Mouse (Mus musculus) T-cell, adult 2 months (primary cell): ENCODE data around the gene Ttc23.

Experiments used
- DNase-seq: peaks from one replicate; pipeline ENCODE4 v3.0.0; 2022; ENCODE audit warnings: low spot score

Ttc23 gene

DNA sequence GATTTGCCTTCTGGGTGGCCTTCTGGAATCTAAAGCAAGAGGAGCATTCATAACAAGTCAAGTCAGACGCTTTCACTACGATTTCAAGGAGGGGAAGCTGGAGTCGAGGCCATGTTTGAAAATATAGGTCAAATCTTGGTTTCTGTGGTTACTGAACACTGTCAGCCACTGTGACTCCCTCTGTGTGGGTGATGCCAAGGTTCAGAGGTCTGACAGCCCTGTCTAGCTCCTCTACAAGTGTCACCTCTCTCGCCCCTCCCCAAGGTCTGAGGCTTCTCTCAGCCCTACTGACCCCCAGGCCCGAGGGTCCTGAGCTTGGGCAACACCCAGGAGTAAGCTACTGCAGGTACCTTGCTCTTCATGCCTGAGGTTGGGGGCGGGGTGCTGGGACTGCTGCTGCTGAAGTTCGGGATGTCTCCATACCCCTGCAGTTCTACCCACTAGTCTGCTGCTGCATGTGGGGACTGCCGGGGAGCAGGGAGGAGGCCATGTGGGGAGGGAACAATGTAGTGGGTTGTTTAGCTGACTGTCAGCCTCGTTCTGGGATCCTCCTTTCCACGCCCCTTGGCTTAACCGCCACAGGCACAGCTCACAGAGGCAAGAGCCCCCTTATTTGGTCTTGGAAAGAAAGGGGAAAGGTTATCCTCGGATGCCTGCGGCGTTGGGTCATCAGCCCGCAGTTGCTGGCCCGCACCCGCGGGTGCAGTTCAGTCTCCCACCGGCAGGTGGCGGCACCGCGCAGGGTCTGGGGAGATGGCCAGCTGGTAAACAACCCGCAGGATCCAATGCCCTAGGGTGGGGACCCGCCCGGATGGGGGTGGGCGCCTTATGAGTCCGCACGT lies 156.0 kb downstream of the Ttc23 start:
- DNase-seq: peak; percentile 63

DNA sequence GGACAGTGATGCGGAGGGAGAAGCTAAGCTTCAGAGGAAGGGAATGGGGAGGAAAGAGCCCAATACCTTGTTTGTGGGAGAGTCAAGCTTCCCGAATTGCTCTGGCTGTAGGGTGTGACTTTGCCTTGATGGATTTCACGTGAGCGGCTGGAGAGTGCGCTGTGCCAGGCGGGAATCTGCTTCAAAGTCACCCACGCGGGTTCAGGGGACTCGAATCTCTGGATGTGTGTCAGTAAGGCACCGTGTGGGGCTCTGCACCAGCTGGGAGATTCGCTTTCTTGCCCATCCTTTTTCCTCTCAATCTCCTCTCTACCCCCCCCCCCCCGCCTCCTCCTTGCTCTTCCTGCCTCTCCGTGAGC lies 156.6 kb downstream of the Ttc23 start:
- no peak for DNase-seq
